Mouse (Mus musculus): ENCODE data around the gene Nab2. TPM values are rescaled to one million over a fixed set of nuclear protein-coding genes. Genes with fewer than 3 reads are reported as not detected.

Nab2 gene
- polyA plus RNA-seq, 1 experiment from 2014 or later: 4.2 TPM

DNA sequence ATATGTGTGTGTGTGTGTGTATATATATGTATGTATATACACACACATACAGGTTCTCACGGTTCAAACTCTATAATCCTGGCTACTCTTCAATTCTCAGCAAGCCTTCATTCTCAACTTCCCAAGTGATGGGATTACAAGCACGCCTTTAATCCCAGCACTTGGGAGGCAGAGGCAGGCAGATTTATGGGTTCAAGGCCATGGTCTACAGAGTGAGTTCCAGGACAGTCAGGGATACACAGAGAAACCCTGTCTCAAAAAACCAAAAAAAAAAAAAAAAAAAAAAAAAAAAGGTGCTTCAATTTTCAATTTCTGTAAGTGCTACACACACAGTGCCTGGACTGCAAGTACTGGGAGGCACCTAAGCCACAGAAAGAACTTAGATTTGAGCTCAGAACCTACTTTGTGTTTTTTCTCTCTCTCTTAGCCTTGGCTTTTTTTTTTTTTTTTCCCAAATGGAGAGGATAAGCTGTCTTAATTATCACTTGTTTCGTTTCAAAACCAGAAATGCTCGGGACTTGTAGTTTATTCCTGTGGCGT is 7.6 kb upstream of the Nab2 start:
- 42% methylated on average over 5 of the region's 5 CpGs for WGBS
- Histone ChIP-seq H3K4me1 (replicated peaks; ENCODE audit: control insufficient read depth, insufficient read depth, low read length) (no peaks in the 10 kb centered on the region), H3K4me2 (replicated peaks; ENCODE audit: low read depth) (peak overlapping the region; percentile 96), H3K9me3 (ENCODE audit: control insufficient read depth) (no peaks in the 10 kb centered on the region), H3K9ac (ENCODE audit: low read depth, low read length) (no peak overlapping the region), H3K4me3 (ENCODE audit: low read depth, low read length) (peak overlapping the region; percentile 71), H3K27me3 (replicated peaks; ENCODE audit: control insufficient read depth, insufficient read depth, low read length) (no peaks in the 10 kb centered on the region), H3K36me3 (ENCODE audit: control insufficient read depth, insufficient read depth) (no peaks in the 10 kb centered on the region), H3K27ac (ENCODE audit: low read depth, low read length) (0 out of 2 replicates have a peak overlapping the region, but pooled peaks have one; percentile 68)
- ATAC-seq: no peak
- no peak for TF ChIP-seq CTCF (IDR thresholded peaks at IDR 0.05; ENCODE audit: low read depth)

GRCm38 (mm10) chr10:127674794-127675522 is 6.6 kb upstream of the Nab2 start:
- Histone ChIP-seq H3K9ac (ENCODE audit: low read depth, low read length) (no peak overlapping the region), H3K4me1 (replicated peaks; ENCODE audit: control insufficient read depth, insufficient read depth, low read length) (no peaks in the 10 kb centered on the region), H3K4me3 (ENCODE audit: low read depth, low read length) (no peak overlapping the region), H3K27ac (ENCODE audit: low read depth, low read length) (no peak overlapping the region), H3K9me3 (ENCODE audit: control insufficient read depth) (no peaks in the 10 kb centered on the region), H3K4me2 (replicated peaks; ENCODE audit: low read depth) (no peak overlapping the region; the same call in 1 of the 2 replicates), H3K36me3 (ENCODE audit: control insufficient read depth, insufficient read depth) (no peaks in the 10 kb centered on the region), H3K27me3 (replicated peaks; ENCODE audit: control insufficient read depth, insufficient read depth, low read length) (no peaks in the 10 kb centered on the region)
- TF ChIP-seq CTCF (IDR thresholded peaks at IDR 0.05; ENCODE audit: low read depth): peak; percentile 100
- 77% methylated on average over 8 of the region's 8 CpGs for WGBS
- ATAC-seq: peak; percentile 19; the same call in 1 of the 2 replicates

GRCm38 (mm10) chr10:127674046-127674655 is 5.8 kb upstream of the Nab2 start:
- no peaks in the 10 kb centered on the region for H3K36me3 ChIP-seq (ENCODE audit: control insufficient read depth, insufficient read depth)
- no peaks in the 10 kb centered on the region for H3K4me1 ChIP-seq (replicated peaks; ENCODE audit: control insufficient read depth, insufficient read depth, low read length)
- ATAC-seq: no peak
- H3K27me3 ChIP-seq (replicated peaks; ENCODE audit: control insufficient read depth, insufficient read depth, low read length): no peaks in the 10 kb centered on the region
- no peak overlapping the region for H3K4me3 ChIP-seq (ENCODE audit: low read depth, low read length)
- H3K4me2 ChIP-seq (replicated peaks; ENCODE audit: low read depth): no peak overlapping the region
- H3K27ac ChIP-seq (ENCODE audit: low read depth, low read length): no peak overlapping the region
- no peaks in the 10 kb centered on the region for H3K9me3 ChIP-seq (ENCODE audit: control insufficient read depth)
- TF ChIP-seq CTCF (IDR thresholded peaks at IDR 0.05; ENCODE audit: low read depth): no peak
- 92% methylated on average over 6 of the region's 6 CpGs for WGBS
- no peak overlapping the region for H3K9ac ChIP-seq (ENCODE audit: low read depth, low read length)

GRCm38 (mm10) chr10:127671276-127671675 is 2.9 kb upstream of the Nab2 start:
- ATAC-seq: no peak
- WGBS: 33% methylated on average over 2 of the region's 2 CpGs
- H3K4me2 ChIP-seq (replicated peaks; ENCODE audit: low read depth): no peak overlapping the region
- no peak overlapping the region for H3K4me3 ChIP-seq (ENCODE audit: low read depth, low read length)
- H3K27me3 ChIP-seq (replicated peaks; ENCODE audit: control insufficient read depth, insufficient read depth, low read length): no peaks in the 10 kb centered on the region
- H3K4me1 ChIP-seq (replicated peaks; ENCODE audit: control insufficient read depth, insufficient read depth, low read length): no peaks in the 10 kb centered on the region; the same call in 1 of the 2 replicates
- no peak overlapping the region for H3K9ac ChIP-seq (ENCODE audit: low read depth, low read length)
- no peak overlapping the region for H3K27ac ChIP-seq (ENCODE audit: low read depth, low read length)
- no peaks in the 10 kb centered on the region for H3K36me3 ChIP-seq (ENCODE audit: control insufficient read depth, insufficient read depth)
- peak; percentile 70 for TF ChIP-seq CTCF (IDR thresholded peaks at IDR 0.05; ENCODE audit: low read depth)
- no peaks in the 10 kb centered on the region for H3K9me3 ChIP-seq (ENCODE audit: control insufficient read depth)

- Histone ChIP-seq H3K4me2 (replicated peaks; ENCODE audit: low read depth) (no peak overlapping the region), H3K4me3 (ENCODE audit: low read depth, low read length) (no peak overlapping the region), H3K27ac (ENCODE audit: low read depth, low read length) (no peak overlapping the region), H3K9ac (ENCODE audit: low read depth, low read length) (no peak overlapping the region), H3K36me3 (ENCODE audit: control insufficient read depth, insufficient read depth) (no peaks in the 10 kb centered on the region), H3K4me1 (replicated peaks; ENCODE audit: control insufficient read depth, insufficient read depth, low read length) (no peaks in the 10 kb centered on the region; the same call in 1 of the 2 replicates), H3K9me3 (ENCODE audit: control insufficient read depth) (no peaks in the 10 kb centered on the region), H3K27me3 (replicated peaks; ENCODE audit: control insufficient read depth, insufficient read depth, low read length) (no peaks in the 10 kb centered on the region)
- ATAC-seq: no peak
- 0 out of 2 replicates have a peak, but pooled peaks have one; percentile 7 for TF ChIP-seq CTCF (IDR thresholded peaks at IDR 0.05; ENCODE audit: low read depth)
- WGBS: 76% methylated on average over 2 of the region's 2 CpGs
These were observed 1.8 kb upstream of the Nab2 start for GRCm38 (mm10) chr10:127670185-127670584.

GRCm38 (mm10) chr10:127669170-127669569 is 802 bp upstream of the Nab2 start:
- 38% methylated on average over 7 of the region's 7 CpGs for WGBS
- peak overlapping the region; percentile 93 for H3K4me2 ChIP-seq (replicated peaks; ENCODE audit: low read depth)
- H3K27me3 ChIP-seq (replicated peaks; ENCODE audit: control insufficient read depth, insufficient read depth, low read length): no peaks in the 10 kb centered on the region; the same call in 1 of the 2 replicates
- peak overlapping the region; percentile 56; the same call in 1 of the 2 replicates for H3K4me3 ChIP-seq (ENCODE audit: low read depth, low read length)
- H3K27ac ChIP-seq (ENCODE audit: low read depth, low read length): peak overlapping the region; percentile 81; the same call in 1 of the 2 replicates
- no peaks in the 10 kb centered on the region; the same call in 1 of the 2 replicates for H3K4me1 ChIP-seq (replicated peaks; ENCODE audit: control insufficient read depth, insufficient read depth, low read length)
- no peak for TF ChIP-seq CTCF (IDR thresholded peaks at IDR 0.05; ENCODE audit: low read depth)
- H3K9ac ChIP-seq (ENCODE audit: low read depth, low read length): no peak overlapping the region; the same call in 1 of the 2 replicates
- H3K9me3 ChIP-seq (ENCODE audit: control insufficient read depth): no peaks in the 10 kb centered on the region
- no peak for ATAC-seq
- no peaks in the 10 kb centered on the region; the same call in 1 of the 2 replicates for H3K36me3 ChIP-seq (ENCODE audit: control insufficient read depth, insufficient read depth)
